Mouse (Mus musculus) heart, postnatal 14 days (tissue): ENCODE measurements around the gene Lrp6. TPM values are rescaled to one million over a fixed set of nuclear protein-coding genes. Genes with fewer than 3 reads are reported as not detected.

Experiments
- DNase-seq, 2 experiments: peaks; one replicate each; pipeline ENCODE4 v3.0.0; 2021 to 2022
- intact Hi-C: fragments of 180-260 bp; cut with DNase I; formaldehyde crosslinking; loops from one replicate; pipeline ENCODE4 v1.15.1; 2025
- long read RNA-seq, 2 experiments: library from polyadenylated mRNA; stranded (forward); transcript quantifications; one replicate each; pipeline ENCODE4 v2.0.0; 2021
- total RNA-seq, 2 experiments: library from RNA; stranded (reverse); gene quantifications; 2 replicates each; pipeline ENCODE4 v1.2.3; 2021

Gene Lrp6
- total RNA-seq, result 10 to 100 TPM; 56.1 to 62.8 TPM
- long read RNA-seq, experiment 1, partial matches to known transcripts, result 40 of 43 reads
- long read RNA-seq, experiment 1, other reads (novel, unspliced or antisense), result 3 of 43 reads
- long read RNA-seq, experiment 2, full-length matches to known transcripts, result 2 of 33 reads
- long read RNA-seq, experiment 2, partial matches to known transcripts, result 25 of 33 reads
- long read RNA-seq, experiment 2, other reads (novel, unspliced or antisense), result 6 of 33 reads

DNA sequence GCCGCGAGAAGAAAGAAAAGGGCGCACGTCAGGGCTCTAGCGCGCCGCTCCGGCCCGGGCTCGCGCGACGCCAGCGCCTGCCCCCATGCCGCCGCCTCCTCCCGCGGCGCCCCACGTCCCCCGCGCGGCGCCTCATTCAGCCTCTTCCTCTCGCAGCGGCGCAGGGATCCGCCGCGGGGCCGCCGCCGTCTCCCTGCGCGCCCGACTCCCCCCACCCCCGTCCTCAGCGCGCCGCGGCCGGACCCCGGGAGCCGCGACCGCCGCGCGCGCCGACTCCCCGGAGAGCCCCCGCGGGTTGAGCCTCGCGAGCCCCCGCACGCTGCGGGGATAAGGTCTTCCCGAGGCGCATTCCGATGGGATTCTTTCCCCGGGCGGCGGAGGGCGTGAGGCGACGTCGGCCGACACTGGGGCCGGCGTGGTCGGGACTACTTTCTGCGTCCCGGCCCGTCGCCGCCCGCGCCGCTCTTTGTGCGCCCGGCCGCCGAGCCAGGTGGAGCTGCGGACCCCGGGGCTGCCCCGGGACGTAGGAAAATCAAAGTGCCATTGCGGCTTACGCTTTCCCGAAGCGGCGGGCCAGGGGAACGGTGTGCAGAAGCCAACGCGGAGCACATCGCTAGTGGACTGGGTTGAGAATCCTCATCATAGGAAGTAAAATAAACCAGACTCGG lies at the start of gene Lrp6:
TSS of gene Lrp6 (minus strand) at position 148 of the 668 bp plus-strand sequence.
- peak; percentile 90 to 91 for DNase-seq
- intact Hi-C loops, result loop anchor here (2.0 to 10.0 kb wide), 3 partner anchors 40 to 92 kb away; no protein-coding TSS in a partner anchor

DNA sequence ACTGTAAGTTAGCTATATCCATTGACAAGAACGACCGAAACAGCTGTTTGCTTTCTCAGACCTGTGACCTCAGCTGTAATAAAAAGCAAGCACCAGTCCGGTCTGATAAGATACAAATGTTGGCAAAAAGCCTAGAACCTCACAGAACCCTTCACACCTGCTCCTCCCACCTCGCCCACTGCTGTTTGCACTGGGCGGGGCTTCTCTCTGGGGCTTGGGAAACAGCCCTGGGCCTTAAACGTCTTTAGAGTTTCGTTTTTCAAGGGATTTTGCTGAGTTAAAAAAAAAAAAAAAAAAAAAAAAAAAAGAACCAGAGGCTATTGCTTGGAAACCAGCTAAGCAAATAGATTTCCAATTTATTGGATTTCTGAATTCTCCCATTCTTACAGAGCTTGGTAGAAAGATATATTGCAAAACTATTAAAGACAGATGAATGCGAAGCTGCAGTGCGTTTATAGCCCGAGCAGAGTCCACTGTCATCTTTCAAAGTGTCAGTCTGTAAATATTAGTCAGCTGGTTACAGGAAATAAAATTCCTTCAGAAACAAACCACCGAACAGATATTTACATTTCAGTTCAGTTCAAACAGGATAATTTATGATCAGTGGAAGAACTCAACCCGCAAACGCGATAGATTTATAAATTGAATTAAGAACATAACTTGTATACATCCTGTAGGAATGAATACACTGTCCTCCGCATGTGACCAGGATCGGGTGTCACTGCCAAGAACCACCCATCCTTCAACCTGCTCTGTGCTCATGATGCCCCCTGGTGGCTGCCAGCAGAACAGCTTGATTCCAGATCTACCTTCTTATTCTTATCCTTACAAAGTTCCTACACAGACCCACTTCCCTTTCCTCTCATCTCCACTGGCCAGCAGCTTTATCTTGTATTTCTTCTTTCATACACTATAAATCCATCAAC lies 48.2 kb upstream of the Lrp6 start:
- peak; percentile 89 to 91 for DNase-seq
- intact Hi-C loops, result no loop called here

DNA sequence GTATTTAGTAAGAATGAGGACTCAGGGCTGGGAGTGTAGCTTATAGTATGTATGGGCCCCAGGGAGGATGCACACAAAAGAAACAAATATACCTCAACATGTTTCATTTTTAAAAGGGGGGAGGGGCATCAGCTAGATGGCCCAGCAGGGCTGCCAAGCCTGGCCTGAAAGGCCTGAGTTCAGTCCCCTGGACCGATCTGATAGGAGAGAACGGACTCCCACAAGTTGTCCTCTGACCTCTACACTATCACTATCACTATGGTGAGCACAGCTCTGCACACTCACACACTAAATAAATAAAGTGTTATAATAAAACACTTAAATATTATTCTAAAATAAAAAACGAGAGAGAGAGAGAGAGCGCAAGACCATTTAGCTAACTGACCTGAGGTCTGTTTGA lies 47.6 kb upstream of the Lrp6 start:
- no peak for DNase-seq
- intact Hi-C loops, result no loop called here

DNA sequence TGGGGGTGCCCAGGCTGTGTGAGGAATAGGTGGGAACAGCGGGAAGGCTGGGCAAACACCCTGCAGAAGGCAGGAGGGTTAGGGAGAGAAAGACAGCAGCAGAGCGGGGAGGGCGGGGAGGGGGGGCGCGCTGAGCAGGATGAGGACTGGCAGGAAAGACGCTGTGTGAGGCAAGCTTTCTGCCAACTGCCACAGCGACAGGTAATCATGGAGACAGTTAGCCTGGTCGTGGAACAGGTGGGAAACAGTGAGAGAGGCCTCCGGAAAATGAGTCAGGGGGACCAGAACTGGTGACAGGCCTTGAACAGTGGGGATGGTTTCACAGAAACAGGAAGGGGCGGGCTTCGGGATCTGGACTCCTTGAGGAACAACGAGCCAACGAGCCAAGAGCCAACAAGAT lies 45.1 kb upstream of the Lrp6 start:
- intact Hi-C loops, result no loop called here
- no peak for DNase-seq

DNA sequence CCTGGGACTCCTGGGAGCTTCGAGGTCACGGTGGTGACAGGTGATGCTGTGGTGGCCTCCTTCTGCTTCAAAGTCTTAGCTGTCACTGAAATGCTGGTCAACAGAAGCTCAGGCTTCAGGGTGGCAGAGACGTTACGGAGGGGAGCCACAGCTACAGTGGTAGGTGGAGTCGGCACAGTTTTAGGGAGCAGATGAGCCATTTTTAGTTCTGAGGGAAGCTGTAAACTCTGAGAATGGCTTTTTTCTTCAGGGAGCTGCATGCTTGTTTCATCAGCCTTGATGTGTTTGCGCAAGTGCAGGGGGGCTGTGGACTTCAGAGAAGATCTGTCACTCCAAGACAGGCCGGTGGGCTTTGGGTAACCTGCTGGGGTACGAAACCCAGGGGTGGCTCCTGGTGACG lies 43.6 kb upstream of the Lrp6 start:
- DNase-seq, result no peak
- intact Hi-C loops, result no loop called here

DNA sequence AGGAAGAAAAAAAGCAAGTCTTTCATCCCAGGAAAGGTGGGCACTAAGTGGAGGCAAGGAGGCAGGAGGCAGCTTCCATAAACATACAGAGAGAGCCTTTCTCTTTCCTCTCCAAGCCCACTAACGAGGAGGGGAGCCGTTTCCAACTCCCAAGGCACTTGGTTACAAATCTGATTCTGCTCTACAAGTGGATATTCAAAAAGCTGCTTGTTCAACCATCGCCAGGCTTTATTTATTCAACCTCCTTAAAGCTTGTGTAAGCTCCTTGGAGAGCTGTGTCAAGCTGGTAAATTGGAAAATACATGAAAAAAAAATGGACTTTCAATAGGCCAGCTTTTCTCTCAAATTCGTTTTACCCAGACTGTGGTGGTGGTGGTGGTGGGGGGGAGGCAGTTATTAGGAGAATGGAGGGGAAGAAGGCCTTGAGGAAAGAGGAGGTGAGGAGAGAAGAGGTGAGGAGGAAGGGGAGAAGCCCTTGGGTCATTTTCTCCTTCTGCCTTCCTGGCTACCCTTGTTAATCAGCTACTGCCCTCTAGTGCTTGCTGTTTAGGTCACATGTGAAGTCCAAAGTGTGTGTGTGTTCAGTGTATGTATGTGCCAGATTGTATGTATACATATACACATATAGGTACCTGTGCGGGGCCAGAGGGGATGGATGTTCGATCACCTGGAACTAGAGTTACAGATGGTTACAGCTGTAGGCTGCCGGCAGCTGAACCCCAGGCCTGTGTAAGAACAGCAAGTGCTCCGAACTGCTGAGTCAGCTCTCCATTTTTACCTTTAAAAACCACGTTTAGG lies 40.4 kb upstream of the Lrp6 start:
- peak; percentile 31 to 56 for DNase-seq
- intact Hi-C loops, result loop anchor here (1.0 to 5.0 kb wide), 4 partner anchors 35 to 180 kb away; partner anchors contain the start of gene Lrp6

DNA sequence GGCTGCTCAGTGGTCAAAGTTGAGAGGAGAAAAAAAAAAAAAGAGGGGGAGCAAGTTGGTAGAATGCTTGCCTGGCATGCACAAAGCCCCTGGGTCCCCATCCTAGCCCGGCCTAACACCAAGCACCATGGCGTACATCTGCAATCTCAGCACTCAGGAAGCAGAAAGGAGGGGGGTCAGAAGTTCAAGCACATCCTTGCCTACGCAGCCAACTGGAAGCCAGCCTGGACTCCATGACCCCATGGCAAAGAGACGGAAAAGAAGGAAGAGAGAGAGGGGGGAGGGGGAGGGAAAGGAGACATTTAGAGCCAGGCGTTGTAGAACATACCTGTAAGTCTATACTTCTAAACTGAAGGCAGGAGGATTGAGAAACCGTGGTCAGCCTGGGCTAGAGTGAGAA lies 39.8 kb upstream of the Lrp6 start:
- DNase-seq, result no peak
- intact Hi-C loops, result loop anchor here (2.0 to 5.0 kb wide), 3 partner anchors 36 to 134 kb away; partner anchors contain the start of gene Lrp6

DNA sequence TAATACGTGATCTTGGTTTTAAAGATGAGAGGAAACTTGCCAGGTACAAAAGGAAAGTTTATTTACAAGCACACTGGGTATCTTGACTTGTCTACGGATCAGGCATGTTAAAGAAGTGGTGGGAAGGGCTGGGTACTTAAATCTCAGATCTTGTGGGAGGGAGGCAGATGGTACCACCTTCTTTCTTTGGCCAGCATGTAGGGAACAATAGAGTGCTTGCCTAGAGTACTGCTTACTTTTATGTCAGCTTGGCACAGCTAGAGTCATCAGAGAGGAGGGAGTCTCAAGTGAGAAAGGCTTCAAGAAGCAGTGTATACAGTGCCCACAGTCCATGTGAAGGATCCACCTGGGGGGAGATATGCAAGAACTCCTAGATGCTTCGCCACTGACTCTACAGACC lies 38.4 kb upstream of the Lrp6 start:
- DNase-seq, result no peak
- intact Hi-C loops, result loop anchor here (5.0 kb wide), 2 partner anchors 37 to 133 kb away; no protein-coding TSS in a partner anchor

DNA sequence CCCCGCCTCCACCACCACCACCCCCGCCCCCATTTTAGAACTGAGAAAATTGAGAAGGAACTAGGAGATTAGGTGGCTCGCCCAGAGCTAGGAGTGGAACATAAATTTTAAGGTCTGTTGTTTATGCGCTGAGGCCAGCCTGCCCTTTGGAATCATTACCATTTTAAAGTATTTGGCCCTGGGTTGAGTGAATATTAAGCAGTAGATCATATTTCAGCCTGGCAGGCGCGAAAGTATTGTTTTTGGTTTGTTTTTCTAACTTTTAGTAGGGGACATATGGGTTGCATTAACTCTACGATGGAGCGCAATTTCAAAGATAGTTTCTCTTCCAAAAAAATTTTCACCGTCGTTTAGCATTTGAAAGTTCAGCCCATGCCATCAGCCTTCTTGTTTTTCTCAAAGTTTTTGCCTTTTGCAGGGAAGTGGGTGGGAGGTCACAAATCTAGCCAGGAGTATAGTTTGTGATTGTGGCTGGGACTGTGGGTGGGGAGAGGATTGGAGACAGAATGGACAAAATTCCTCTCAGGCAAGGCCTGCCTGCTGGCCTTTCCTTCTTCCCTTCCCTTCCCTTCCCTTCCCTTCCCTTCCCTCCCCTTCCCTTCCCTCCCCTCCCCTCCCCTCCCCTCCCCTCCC lies 35.7 kb upstream of the Lrp6 start:
- DNase-seq, result no peak
- intact Hi-C loops, result no loop called here

DNA sequence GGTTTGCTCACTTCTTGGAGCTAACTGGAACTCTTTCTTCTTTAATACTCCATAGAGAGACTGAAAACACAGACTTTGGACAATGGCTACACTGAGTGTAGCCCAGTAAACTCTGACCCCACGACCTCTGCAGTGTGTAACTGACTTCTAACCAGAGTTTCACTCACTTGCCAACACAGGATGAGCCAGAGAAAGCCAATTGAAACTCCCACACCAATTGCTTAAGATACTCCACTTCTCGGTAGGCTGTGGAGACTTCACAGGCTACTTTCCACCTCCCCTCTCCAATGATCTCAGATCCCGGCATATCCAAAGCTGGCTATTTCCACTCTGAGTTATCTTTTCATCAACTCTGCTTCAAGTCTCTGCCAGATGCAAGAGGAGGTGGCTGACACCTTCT lies 35.0 kb upstream of the Lrp6 start:
- intact Hi-C loops, result no loop called here
- no peak for DNase-seq

DNA sequence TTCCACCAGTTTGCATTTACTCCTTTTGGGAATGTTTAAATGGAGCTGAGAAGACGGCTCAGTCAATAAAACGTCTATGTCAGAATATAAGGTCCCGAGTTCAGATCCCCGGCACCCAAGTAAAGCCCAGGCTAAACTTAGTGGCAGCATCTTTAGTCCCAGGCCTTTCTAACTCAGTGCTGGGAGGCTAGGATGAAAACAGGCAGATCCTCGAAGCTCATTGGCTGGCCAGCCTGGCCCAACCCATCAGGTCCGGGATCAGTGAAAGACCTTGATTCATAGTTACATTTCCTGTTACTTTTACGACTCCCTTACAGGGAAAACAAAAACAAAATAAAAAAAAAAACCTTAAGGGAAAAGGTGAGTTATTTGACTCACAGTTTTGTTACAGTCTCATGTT lies 34.4 kb upstream of the Lrp6 start:
- intact Hi-C loops, result no loop called here
- DNase-seq, result no peak

DNA sequence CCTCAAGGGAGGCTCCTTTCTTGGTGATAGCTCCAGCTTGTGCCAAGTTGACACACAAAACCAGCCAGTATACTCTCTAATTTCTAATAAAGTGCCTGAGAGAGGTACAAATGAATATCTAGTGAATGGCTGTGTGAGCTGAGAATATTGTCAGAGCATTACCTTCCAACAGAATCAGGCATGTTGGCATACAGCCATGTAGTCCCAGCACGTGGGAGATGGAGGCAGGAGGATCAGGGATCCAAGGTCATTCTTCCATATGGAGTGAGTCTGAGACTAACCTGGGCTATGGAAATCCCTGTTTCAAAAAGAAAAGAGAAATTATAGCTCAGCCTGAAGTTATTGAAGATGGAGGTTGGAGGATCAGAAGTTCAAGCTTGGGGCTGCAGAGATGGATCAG lies 32.5 kb upstream of the Lrp6 start:
- intact Hi-C loops, result no loop called here
- DNase-seq, result no peak

DNA sequence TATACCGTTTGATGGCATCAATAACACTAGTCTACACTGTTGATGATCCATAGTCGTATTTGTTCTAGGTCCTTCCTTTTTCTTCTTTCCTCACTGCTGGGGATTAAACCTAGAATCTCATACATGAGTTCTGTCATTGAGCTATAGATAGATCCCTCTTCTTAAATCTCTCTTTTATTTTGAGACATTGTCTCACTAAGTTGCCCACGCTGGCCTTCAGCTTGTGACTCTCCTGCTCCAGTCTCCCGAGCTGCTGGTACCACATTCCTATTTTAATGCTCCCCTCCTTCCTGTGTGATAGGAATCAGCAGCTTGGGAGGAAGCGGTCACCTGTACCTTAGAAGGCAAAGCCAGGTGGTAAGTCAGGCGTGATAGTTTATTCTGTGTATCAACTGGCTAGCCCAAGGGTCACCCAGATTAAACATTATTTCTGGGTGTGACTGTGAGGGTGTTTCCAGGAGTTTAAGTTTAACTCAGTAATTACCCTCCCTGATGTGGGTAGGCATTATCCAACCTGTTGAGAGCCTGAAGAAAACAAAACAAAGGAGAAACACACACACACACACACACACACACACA lies 31.0 kb upstream of the Lrp6 start:
- intact Hi-C loops, result no loop called here
- DNase-seq, result no peak

DNA sequence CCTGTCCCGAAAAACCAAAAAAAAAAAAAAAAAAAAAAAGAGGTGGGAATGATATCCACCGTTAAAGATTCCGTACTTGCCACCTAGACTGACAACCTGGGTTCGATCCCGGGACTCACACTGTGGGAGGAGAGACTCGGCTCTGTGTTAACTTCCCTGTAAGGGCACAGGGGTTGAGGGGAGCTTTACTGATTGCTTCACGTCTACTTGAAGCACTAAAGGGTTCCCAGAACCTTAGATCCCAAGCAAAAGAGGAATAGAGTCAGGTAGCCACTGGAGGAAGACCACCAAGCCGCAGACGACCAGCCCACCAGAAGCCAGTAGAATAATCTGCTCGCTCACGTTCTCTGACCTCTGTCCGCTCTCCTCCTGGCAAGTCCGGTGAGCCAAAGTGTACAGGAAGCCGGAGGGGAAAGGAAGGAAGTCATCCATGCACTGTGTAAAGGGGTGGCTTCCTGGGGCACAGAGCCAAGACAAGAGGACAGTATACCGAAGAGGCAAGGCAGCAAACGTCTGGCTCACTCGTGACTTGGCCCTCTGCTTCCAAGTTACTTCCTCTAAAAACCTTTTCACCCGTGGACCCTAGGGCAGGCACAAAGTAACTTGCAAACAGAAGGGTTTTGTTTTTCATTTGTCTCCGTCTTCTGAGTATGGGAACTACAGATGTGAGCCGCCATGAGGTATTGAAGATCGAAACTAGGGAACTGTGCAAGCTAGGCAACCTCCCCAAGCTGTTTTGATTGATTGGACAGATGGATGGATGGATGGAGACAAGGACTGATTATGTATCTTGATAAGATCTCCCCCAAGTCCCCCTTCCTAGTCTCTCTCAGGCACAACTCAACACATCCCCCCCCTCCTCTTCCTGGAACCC lies 28.0 kb upstream of the Lrp6 start:
- peak; percentile 60 to 66 for DNase-seq
- intact Hi-C loops, result no loop called here

DNA sequence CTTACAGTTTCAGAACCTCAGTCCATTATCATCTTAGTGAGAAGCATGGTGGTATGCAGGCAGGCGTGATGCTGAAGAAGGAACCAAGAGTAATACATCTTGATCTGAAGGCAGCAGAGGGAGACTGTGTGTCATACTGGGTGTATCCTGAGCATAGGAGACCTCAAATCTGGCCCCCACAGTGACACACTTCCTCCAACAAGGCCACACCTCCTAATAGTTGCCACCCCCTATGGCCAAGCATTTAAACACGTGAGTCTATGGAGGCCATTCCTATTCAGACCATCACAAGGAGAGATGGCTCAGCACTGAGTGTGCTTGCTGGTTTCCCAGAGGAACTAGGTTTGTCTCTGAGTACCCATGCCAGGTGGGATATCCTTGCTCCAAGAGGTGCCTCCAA lies 24.8 kb upstream of the Lrp6 start:
- no peak for DNase-seq
- intact Hi-C loops, result no loop called here

DNA sequence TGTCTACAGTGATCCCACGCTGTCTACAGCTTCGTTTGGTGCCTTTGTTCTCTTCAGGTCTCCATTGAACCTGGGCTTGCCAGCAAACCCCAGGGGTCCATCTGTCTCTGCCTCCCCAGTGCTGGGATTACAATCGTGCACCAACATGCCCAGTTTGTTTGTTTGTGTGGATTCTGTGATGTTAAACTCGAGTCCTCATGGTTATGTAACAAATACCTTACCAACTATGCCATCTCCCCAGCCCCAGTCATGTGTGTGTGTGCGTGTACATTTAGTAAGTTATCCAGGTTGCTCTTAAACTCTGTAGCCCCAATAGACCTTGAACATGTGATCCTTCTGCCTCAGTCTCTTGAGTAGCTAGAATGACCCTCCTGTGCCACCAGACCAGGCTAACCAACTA lies 19.5 kb upstream of the Lrp6 start:
- intact Hi-C loops, result no loop called here
- no peak for DNase-seq

DNA sequence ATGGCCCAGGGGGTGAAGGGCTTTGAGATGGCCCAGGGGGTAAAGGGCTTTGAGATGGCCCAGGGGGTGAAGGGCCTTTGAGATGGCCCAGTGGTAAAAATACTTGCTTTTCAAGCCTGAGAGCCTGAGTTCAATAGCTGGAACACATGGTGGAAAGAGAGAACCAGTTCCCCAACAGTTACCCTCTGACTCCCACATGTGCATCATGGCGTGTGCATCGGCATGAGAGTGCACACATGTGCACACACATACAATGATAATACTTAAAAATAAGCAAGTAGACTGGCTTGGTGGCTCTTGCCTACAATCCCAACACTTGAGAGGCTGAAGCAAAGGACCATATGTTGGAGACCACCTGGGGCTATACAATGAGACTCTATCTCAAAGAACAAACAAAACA lies 17.9 kb upstream of the Lrp6 start:
- intact Hi-C loops, result no loop called here

DNA sequence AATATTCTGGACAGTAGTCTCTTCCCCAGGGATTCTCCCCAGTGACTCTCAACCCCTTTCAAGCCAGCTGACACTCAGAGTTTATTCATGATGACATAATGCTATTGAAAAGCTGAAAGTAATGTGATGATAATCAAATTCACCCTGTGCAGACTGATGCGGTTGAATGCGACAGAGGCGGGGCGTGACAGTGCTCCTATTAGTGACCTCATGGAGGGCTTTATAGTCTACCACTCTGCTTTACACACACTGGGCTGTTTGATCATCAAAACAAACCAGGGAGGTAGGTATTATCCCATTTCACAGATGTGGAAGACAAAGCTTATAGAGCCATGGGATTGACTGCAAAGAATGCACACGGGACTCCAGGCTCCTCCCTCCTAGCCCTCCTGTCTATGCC lies 15.3 kb upstream of the Lrp6 start:
- DNase-seq, result no peak

More for the DNA sequence above, 17.9 kb upstream of the Lrp6 start:
- DNase-seq, result no peak

DNA sequence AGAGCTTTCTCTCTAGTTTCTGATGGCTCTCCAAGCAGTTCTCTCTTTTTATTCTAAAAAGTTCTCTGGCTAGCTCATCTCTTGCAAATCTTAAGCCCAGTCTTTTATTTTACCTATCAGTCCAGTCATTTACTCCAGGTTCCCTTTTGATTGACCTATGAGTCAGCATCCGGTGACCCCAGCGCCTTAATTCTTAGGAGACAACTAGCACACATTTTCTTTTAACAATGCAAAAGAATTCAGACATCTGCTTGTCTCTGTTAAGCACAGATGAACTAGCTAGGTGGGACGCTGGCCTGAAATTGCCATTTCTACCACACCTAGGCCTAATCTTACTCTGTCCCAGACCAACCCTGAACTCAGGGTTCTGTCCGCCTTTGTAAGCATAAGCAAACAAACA lies 12.7 kb upstream of the Lrp6 start:
- DNase-seq, result no peak
- intact Hi-C loops, result no loop called here

More for the DNA sequence above, 15.3 kb upstream of the Lrp6 start:
- intact Hi-C loops, result no loop called here
